Mouse (Mus musculus) kidney, embryonic 14.5 days (tissue): ENCODE data around the gene Dis3l2. TPM values are rescaled to one million over a fixed set of nuclear protein-coding genes. Genes with fewer than 3 reads are reported as not detected.

Experiments used
- ATAC-seq: fragments of 200-750 bp; cut with Nextera tagmentation; 2 replicates; pipeline ENCODE4 v1.8.0; 2017; ENCODE audit warnings: moderate number of reproducible peaks, mild to moderate bottlenecking, moderate TSS enrichment, moderate library complexity; ENCODE audit not compliant: low FRiP score, low TSS enrichment
- H3K27ac ChIP-seq: fragments of 300-500 bp; sonication (generic); 2 replicates; pipeline ENCODE4 v1.5.1; 2014; ENCODE audit warnings: low read depth, mild to moderate bottlenecking, low read length, moderate library complexity, mixed read lengths
- H3K27me3 ChIP-seq: fragments of 300-500 bp; sonication (generic); 2 replicates; pipeline ENCODE4 v1.6.1; 2014; ENCODE audit warnings: mild to moderate bottlenecking, low read length; ENCODE audit not compliant: control insufficient read depth, insufficient read depth
- H3K36me3 ChIP-seq: fragments of 300-500 bp; sonication (generic); 2 replicates; pipeline ENCODE4 v1.6.1; 2014; ENCODE audit warnings: low read length, mixed read lengths; ENCODE audit not compliant: control insufficient read depth, insufficient read depth
- H3K4me1 ChIP-seq: fragments of 300-500 bp; sonication (generic); 2 replicates; pipeline ENCODE4 v1.6.1; 2014; ENCODE audit warnings: low read length, mixed read lengths; ENCODE audit not compliant: control insufficient read depth, insufficient read depth
- H3K4me2 ChIP-seq: fragments of 300-500 bp; sonication (generic); replicated peaks from 2 replicates; pipeline ENCODE4 v1.6.1; 2014; ENCODE audit warnings: low read depth, mild to moderate bottlenecking, low read length
- H3K4me3 ChIP-seq: fragments of 300-500 bp; sonication (generic); 2 replicates; pipeline ENCODE4 v1.5.1; 2014; ENCODE audit warnings: mild to moderate bottlenecking, low read length
- H3K9ac ChIP-seq: fragments of 300-500 bp; sonication (generic); 2 replicates; pipeline ENCODE4 v1.6.1; 2014; ENCODE audit warnings: low read depth, mild to moderate bottlenecking, low read length, moderate library complexity
- H3K9me3 ChIP-seq: fragments of 300-500 bp; sonication (generic); 2 replicates; pipeline ENCODE4 v1.6.1; 2016; ENCODE audit warnings: low read length; ENCODE audit not compliant: control insufficient read depth
- WGBS: fragments of 180-500 bp; shearing (Covaris S2); extraction: QIAGEN DNeasy Blood & Tissue Kit; methylation state at CpG from one replicate; pipeline ENCODE4 v1.1.7; 2014; 5-methylcytosine and 5-hydroxymethylcytosine counted together
- polyA plus RNA-seq: library from polyadenylated mRNA; unstranded; fragments of >200 nt; fragmentation: Nextera tagmentation; extraction: Ambion mirVana; gene quantifications from 2 replicates; pipeline ENCODE4 v1.2.1, GENCODE M21; 2014

Dis3l2 gene
- polyA plus RNA-seq, 1 experiment from 2014 or later = 32.1 TPM

GRCm38 (mm10) chr1:86914697-86915096 is 211.1 kb downstream of the Dis3l2 start:
- Histone ChIP-seq H3K9me3 (no peaks in the 10 kb centered on the region), H3K4me3 (no peak overlapping the region), H3K4me1 (no peaks in the 10 kb centered on the region), H3K27me3 (no peaks in the 10 kb centered on the region), H3K36me3 (no peaks in the 10 kb centered on the region), H3K9ac (no peak overlapping the region), H3K4me2 (no peak overlapping the region), H3K27ac (no peak overlapping the region)
- ATAC-seq = no peak
- WGBS = 94% methylated on average over 2 of the region's 2 CpGs

DNA sequence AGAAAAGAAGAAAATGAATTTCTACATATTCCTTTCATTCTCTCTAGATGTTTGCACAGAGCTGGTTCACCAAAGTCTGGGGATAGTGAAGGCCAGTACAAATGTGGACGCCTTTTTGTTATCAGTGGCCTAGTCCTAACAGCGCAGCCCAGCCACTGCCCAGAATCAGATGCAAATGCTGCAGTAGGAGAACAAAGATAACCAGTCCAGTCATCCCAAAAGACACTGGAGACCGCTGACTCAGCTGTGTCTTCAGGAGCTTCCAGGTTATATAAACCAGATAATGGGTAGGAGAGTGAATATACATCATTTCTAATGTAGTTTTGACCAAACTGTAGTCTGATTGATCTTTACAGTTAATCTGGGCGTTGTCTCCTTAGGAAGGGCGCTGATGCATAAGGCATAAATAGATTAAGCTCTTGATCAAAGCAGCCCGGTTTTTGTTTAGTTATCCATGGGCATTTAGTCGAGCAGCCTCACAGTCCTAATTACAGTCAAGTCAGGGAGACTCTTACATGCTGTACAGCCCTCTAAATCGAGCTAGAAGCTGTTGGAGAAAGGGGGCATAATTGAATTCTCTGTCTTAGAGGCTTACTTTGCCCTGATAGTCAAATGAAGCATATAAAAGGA is 212.9 kb downstream of the Dis3l2 start:
- Histone ChIP-seq H3K9ac (no peak overlapping the region), H3K4me1 (no peaks in the 10 kb centered on the region), H3K27ac (no peak overlapping the region), H3K9me3 (no peaks in the 10 kb centered on the region), H3K36me3 (no peaks in the 10 kb centered on the region), H3K4me2 (no peak overlapping the region), H3K27me3 (no peaks in the 10 kb centered on the region), H3K4me3 (no peak overlapping the region)
- WGBS = 80% methylated on average over 8 of the region's 8 CpGs
- no peak for ATAC-seq

GRCm38 (mm10) chr1:86925776-86926175 is 222.2 kb downstream of the Dis3l2 start:
- no peak overlapping the region for H3K9ac ChIP-seq
- no peaks in the 10 kb centered on the region for H3K36me3 ChIP-seq
- H3K4me1 ChIP-seq = no peaks in the 10 kb centered on the region
- H3K9me3 ChIP-seq = no peaks in the 10 kb centered on the region
- ATAC-seq = no peak
- WGBS = 61% methylated on average over 5 of the region's 5 CpGs
- no peaks in the 10 kb centered on the region for H3K27me3 ChIP-seq
- H3K4me3 ChIP-seq = no peak overlapping the region
- no peak overlapping the region for H3K4me2 ChIP-seq
- H3K27ac ChIP-seq = no peak overlapping the region

DNA sequence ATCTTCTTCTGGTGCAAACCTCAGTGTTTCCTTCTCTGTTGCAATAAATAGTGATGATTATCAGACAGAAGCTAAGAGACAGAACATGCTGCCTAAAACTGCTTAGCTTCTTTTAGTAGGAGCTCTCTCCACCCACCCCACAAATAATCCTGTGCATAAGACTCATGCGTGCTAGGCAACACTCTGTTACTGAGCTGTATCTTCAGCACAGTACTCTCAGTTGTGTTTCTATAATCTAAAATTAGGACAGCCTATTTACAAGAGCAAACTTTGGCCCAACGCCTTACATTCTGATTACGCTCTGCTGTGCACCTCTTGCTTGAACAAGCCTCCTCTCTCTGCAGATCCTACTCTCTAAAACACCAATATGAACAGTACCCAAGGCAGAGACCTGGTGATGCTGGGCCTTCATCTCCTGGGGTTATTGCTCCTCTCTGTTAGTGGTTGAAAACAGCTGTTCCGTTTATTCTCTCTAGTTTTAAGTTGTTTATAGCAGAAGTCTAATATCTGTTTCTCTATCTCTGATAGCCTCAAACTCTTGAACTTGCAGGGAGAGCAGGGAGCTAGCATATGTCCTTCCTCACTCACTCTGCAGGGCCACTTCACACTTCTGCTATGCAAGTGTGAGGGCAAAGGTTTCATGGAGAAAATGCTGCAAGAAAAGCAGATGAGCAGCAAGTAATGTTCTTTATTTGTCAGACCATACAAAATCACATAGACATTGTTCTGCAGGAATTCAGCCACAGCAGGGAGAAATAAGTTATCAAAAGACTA is 228.2 kb downstream of the Dis3l2 start:
- H3K36me3 ChIP-seq = no peaks in the 10 kb centered on the region
- H3K4me1 ChIP-seq = no peaks in the 10 kb centered on the region
- no peak overlapping the region for H3K27ac ChIP-seq
- no peak for ATAC-seq
- H3K27me3 ChIP-seq = no peaks in the 10 kb centered on the region
- H3K4me3 ChIP-seq = no peak overlapping the region
- 92% methylated on average over 4 of the region's 4 CpGs for WGBS
- H3K9ac ChIP-seq = no peak overlapping the region
- H3K4me2 ChIP-seq = no peak overlapping the region
- H3K9me3 ChIP-seq = no peaks in the 10 kb centered on the region

DNA sequence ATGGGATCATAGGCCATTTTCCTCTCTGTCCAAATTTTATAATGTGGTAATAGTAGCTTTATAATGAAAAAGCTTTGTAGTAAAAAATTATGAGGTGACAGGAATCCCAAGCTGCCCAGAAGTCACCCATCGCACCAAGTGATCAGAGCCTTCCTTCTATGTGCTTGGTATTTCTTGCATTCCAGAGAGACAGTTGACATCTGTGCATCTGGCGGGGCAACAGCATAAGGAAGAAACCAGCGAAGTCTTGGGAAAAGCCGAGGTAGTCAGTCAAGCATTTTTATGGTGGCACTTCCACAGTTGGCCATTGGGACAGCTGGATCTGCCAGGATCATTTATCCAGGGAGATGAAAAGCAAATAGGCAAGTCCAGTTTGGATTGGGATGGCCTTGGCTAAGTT is 229.2 kb downstream of the Dis3l2 start:
- Histone ChIP-seq H3K9me3 (no peaks in the 10 kb centered on the region), H3K4me1 (no peaks in the 10 kb centered on the region), H3K4me3 (no peak overlapping the region), H3K27me3 (no peaks in the 10 kb centered on the region), H3K9ac (no peak overlapping the region), H3K4me2 (no peak overlapping the region), H3K27ac (no peak overlapping the region), H3K36me3 (no peaks in the 10 kb centered on the region)
- WGBS = 83% methylated on average over 4 of the region's 4 CpGs
- no peak for ATAC-seq

DNA sequence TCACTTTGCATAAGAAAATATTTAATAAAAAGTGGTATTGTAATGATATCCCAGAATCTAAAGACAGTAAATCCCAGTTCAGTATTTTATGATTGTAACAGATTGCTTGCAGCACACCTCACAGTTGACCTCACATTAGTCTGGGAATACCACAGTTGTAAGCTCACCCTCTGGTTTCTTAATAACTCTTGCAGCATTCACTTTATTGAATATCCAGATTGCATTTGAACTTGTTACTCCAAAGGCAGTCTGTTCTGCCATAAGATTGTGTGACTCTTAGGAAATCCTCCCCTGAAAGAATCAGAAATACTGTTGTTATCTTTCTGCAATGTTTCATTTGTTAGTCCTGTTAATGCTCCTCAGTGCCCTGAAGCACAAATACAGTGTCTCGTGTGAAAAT is 230.0 kb downstream of the Dis3l2 start:
- no peak for ATAC-seq
- no peaks in the 10 kb centered on the region for H3K36me3 ChIP-seq
- 86% methylated on average over 1 of the region's 1 CpGs for WGBS
- no peaks in the 10 kb centered on the region for H3K4me1 ChIP-seq
- no peak overlapping the region for H3K27ac ChIP-seq
- H3K4me2 ChIP-seq = no peak overlapping the region
- no peak overlapping the region for H3K9ac ChIP-seq
- no peaks in the 10 kb centered on the region for H3K9me3 ChIP-seq
- H3K27me3 ChIP-seq = no peaks in the 10 kb centered on the region
- H3K4me3 ChIP-seq = no peak overlapping the region

DNA sequence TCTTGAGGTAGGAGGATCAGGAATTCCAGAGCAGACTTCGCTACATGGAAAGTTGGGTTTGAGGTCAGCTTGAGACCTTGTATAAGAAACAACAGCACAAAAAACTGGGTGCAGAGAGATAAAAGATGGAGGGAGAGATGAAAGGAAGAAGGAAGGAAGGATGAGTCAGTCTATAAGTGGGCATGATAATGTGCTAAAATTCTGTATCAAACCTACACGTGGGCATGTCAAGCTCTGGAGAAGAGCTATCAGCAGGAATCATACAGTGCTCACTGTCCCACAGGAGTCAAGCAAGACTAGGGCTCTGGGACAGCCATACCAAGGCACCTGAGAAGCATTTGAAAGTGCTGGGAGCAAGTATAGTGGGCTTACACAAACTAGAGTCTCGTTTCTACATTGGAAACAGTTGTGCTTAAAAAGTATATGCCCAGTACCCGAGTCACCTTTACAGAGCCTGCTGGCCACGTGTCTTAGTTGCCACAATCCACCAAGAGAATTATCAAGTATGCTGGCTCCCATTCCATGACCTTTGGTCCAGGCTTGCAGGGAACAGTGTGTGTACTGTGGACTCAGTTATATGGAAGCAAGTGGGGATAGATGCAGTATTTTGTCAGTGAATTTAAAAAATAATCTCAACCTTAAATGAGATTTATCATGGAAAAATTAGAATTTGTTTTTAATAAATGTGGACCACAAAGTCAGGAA is 248.0 kb downstream of the Dis3l2 start:
- Histone ChIP-seq H3K27me3 (no peaks in the 10 kb centered on the region), H3K4me2 (no peak overlapping the region), H3K4me1 (no peaks in the 10 kb centered on the region), H3K27ac (no peak overlapping the region), H3K9me3 (no peaks in the 10 kb centered on the region), H3K4me3 (no peak overlapping the region), H3K9ac (no peak overlapping the region), H3K36me3 (no peaks in the 10 kb centered on the region)
- WGBS = 81% methylated on average over 5 of the region's 5 CpGs
- ATAC-seq = no peak

- H3K9ac ChIP-seq = no peak overlapping the region
- H3K27me3 ChIP-seq = no peaks in the 10 kb centered on the region
- no peaks in the 10 kb centered on the region for H3K4me1 ChIP-seq
- no peak overlapping the region for H3K4me3 ChIP-seq
- H3K4me2 ChIP-seq = no peak overlapping the region
- no peak for ATAC-seq
- no peak overlapping the region for H3K27ac ChIP-seq
- H3K36me3 ChIP-seq = no peaks in the 10 kb centered on the region
- no peaks in the 10 kb centered on the region for H3K9me3 ChIP-seq
Observed at GRCm38 (mm10) chr1:86955801-86956200, 252.2 kb downstream of the Dis3l2 start.
